Mouse (Mus musculus) mouse embryonic stem cell (cell line): ENCODE results near the gene Faxc.

ENCODE experiments used
- in situ Hi-C, 2 experiments: fragments of 300-500 bp; cut with MboI; formaldehyde crosslinking; loops; 1 replicate in 1 of 2; 3 replicates in 1 of 2; pipeline ENCODE4 v1.14.3; 2019 to 2020; ENCODE audit warnings: low sequenced_read_pairs in 2 of 2, low pct_unique_long_range_greater_than_20kb in 1 of 2, mixed read lengths in 1 of 2; ENCODE audit not compliant: unreplicated experiment in 1 of 2

Faxc gene

GRCm38 (mm10) chr4:21990580-21991235 lies 59.6 kb downstream of the Faxc start:
- in situ Hi-C loops, result no loop called here

- in situ Hi-C loops, result no loop called here
Observed at GRCm38 (mm10) chr4:22017656-22018379, 86.7 kb downstream of the Faxc start.

GRCm38 (mm10) chr4:22018414-22018813 lies 87.3 kb downstream of the Faxc start:
- in situ Hi-C loops, result no loop called here

- in situ Hi-C loops, result loop anchor here in 1 of 2 experiments (10.0 kb wide), 1 partner anchor 85 kb away; no protein-coding TSS in a partner anchor
Observed at GRCm38 (mm10) chr4:22029951-22030350, 98.8 kb downstream of the Faxc start.
